Mouse (Mus musculus) hindbrain, embryonic 16.5 days (tissue): ENCODE measurements around the gene Obscn. TPM values are rescaled to one million over a fixed set of nuclear protein-coding genes. Genes with fewer than 3 reads are reported as not detected.

Experiments used
- ATAC-seq: fragments of 200-750 bp; cut with Nextera tagmentation; 2 replicates; pipeline ENCODE4 v1.8.0; 2017; ENCODE audit warnings: moderate TSS enrichment, moderate library complexity
- H3K27ac ChIP-seq: fragments of 300-500 bp; sonication (generic); 2 replicates; pipeline ENCODE4 v1.5.1; 2014; ENCODE audit warnings: low read depth, mild to moderate bottlenecking, control low read depth, low read length, moderate library complexity
- H3K27me3 ChIP-seq: fragments of 300-500 bp; sonication (generic); replicated peaks from 2 replicates; pipeline ENCODE4 v1.6.1; 2014; ENCODE audit warnings: low read length; ENCODE audit not compliant: control insufficient read depth, insufficient read depth
- H3K36me3 ChIP-seq: fragments of 300-500 bp; sonication (generic); 2 replicates; pipeline ENCODE4 v1.6.1; 2014; ENCODE audit warnings: mild to moderate bottlenecking, low read length, moderate library complexity, mixed read lengths; ENCODE audit not compliant: control insufficient read depth, insufficient read depth
- H3K4me1 ChIP-seq: fragments of 300-500 bp; sonication (generic); 2 replicates; pipeline ENCODE4 v1.6.1; 2014; ENCODE audit warnings: low read depth, low read length; ENCODE audit not compliant: control insufficient read depth, insufficient read depth
- H3K4me2 ChIP-seq: fragments of 300-500 bp; sonication (generic); 2 replicates; pipeline ENCODE4 v1.6.1; 2014; ENCODE audit warnings: mild to moderate bottlenecking, low read length, control low read depth, moderate library complexity
- H3K4me3 ChIP-seq: fragments of 300-500 bp; sonication (generic); 2 replicates; pipeline ENCODE4 v1.5.1; 2014; ENCODE audit warnings: mild to moderate bottlenecking, low read length, control low read depth, moderate library complexity
- H3K9ac ChIP-seq: fragments of 300-500 bp; sonication (generic); 2 replicates; pipeline ENCODE4 v1.6.1; 2014; ENCODE audit warnings: low read depth, mild to moderate bottlenecking, control low read depth, low read length, moderate library complexity
- H3K9me3 ChIP-seq: fragments of 300-500 bp; sonication (generic); 2 replicates; pipeline ENCODE4 v1.6.1; 2014; ENCODE audit warnings: mild to moderate bottlenecking, low read length, moderate library complexity; ENCODE audit not compliant: control insufficient read depth
- WGBS: fragments of 180-500 bp; shearing (Covaris S2); extraction: QIAGEN DNeasy Blood & Tissue Kit; methylation state at CpG from one replicate; pipeline ENCODE4 v1.1.7; 2014; 5-methylcytosine and 5-hydroxymethylcytosine counted together
- polyA plus RNA-seq: library from polyadenylated mRNA; unstranded; fragments of >200 nt; fragmentation: Nextera tagmentation; extraction: Ambion mirVana; gene quantifications from 2 replicates; pipeline ENCODE4 v1.2.1, GENCODE M21; 2015

Obscn gene
- polyA plus RNA-seq, 1 experiment from 2014 or later, result 0.48 TPM

- 96% methylated on average over 7 of the region's 7 CpGs for WGBS
- Histone ChIP-seq H3K4me3 (no peak overlapping the region), H3K27me3 (no peaks in the 10 kb centered on the region), H3K9me3 (no peaks in the 10 kb centered on the region), H3K9ac (no peak overlapping the region), H3K4me1 (peaks cover 14% of the 10 kb centered on the region), H3K27ac (no peak overlapping the region), H3K4me2 (no peak overlapping the region), H3K36me3 (peaks cover 35% of the 10 kb centered on the region)
- ATAC-seq, result no peak
Measured at GRCm38 (mm10) chr11:58984657-58985056, 151.5 kb downstream of the Obscn start.

- ATAC-seq, result no peak
- Histone ChIP-seq H3K4me2 (no peak overlapping the region), H3K4me1 (peaks cover 22% of the 10 kb centered on the region), H3K36me3 (peaks cover 27% of the 10 kb centered on the region), H3K4me3 (no peak overlapping the region), H3K27me3 (no peaks in the 10 kb centered on the region), H3K27ac (no peak overlapping the region), H3K9ac (no peak overlapping the region), H3K9me3 (no peaks in the 10 kb centered on the region)
- 93% methylated on average over 6 of the region's 6 CpGs for WGBS
Measured at GRCm38 (mm10) chr11:58983691-58984341, 152.4 kb downstream of the Obscn start.

DNA sequence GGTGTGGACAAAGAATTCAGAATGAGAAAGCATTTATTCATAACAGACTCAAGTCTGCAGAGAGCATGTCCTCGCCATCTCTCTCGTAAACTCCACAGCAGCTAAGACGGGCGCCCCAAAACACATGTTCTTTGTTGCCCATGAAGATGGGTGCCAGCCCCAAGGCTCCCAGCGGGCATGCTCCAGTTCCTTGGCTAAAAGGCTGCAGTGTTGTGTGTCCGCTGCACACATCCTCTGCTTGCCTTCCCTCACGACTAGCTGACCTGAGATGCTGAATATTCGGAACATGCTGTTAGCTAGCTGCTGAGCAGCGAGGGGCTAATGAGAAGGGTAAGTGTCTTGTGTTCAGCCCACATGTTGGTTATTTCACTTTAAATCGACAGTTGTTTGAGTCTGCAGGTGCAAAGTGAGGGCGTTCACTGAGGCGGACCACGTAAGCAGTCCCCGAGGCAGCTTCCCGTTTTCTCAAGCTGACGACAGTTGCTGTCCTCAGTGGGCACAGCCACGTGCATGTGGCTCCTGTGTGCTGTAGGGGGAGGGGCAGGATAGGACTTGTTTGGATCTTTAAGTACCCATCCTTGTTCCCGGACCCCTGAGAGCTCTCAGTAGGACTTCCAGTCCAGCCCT lies 153.6 kb downstream of the Obscn start:
- ATAC-seq, result no peak
- H3K4me2 ChIP-seq, result no peak overlapping the region
- H3K36me3 ChIP-seq, result peaks cover 25% of the 10 kb centered on the region
- H3K4me1 ChIP-seq, result peaks cover 25% of the 10 kb centered on the region
- 86% methylated on average over 18 of the region's 18 CpGs for WGBS
- no peaks in the 10 kb centered on the region for H3K9me3 ChIP-seq
- no peaks in the 10 kb centered on the region for H3K27me3 ChIP-seq
- H3K4me3 ChIP-seq, result no peak overlapping the region
- H3K9ac ChIP-seq, result no peak overlapping the region
- no peak overlapping the region for H3K27ac ChIP-seq

GRCm38 (mm10) chr11:58981541-58982447 lies 154.4 kb downstream of the Obscn start:
- Histone ChIP-seq H3K4me3 (no peak overlapping the region), H3K4me2 (no peak overlapping the region), H3K27ac (no peak overlapping the region), H3K9ac (no peak overlapping the region), H3K4me1 (peaks cover 29% of the 10 kb centered on the region), H3K9me3 (no peaks in the 10 kb centered on the region), H3K27me3 (no peaks in the 10 kb centered on the region), H3K36me3 (peaks cover 25% of the 10 kb centered on the region)
- no peak; the same call in 1 of the 2 replicates for ATAC-seq
- WGBS, result 51% methylated on average over 14 of the region's 14 CpGs

DNA sequence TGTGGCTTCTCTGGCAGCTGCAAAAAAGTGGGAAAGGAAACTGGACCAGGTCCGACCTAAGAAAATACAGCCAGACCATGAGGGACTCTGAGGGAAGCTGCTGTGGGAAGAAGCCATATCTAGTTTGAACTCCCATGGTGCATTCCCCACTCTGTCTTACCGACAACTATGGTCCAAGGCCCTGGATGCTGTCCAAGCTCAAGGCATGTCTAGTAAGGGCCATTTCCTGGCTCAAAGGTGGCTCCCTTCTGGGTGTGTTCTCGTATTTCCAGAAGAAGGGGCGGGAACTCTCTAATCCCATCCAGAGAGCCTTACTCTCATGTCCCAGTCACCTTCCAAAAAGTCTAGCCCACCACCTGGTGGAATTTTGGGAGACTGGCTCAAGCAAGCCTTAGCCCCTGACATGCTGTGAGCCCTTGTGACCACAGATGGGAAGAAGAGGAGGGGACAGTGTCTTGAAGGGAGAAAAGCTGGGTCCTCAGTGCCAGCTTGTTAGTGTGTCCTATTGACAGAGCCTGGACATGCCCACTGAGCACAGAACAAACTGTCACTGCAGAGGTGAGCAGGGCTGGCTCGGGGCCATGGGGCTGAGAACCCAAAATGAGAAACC lies 155.7 kb downstream of the Obscn start:
- Histone ChIP-seq H3K4me3 (no peak overlapping the region), H3K9me3 (no peaks in the 10 kb centered on the region), H3K4me2 (no peak overlapping the region), H3K27me3 (no peaks in the 10 kb centered on the region), H3K9ac (no peak overlapping the region; the same call in 1 of the 2 replicates), H3K4me1 (peaks cover 37% of the 10 kb centered on the region), H3K36me3 (peaks cover 15% of the 10 kb centered on the region), H3K27ac (no peak overlapping the region)
- 61% methylated on average over 5 of the region's 5 CpGs for WGBS
- ATAC-seq, result no peak

DNA sequence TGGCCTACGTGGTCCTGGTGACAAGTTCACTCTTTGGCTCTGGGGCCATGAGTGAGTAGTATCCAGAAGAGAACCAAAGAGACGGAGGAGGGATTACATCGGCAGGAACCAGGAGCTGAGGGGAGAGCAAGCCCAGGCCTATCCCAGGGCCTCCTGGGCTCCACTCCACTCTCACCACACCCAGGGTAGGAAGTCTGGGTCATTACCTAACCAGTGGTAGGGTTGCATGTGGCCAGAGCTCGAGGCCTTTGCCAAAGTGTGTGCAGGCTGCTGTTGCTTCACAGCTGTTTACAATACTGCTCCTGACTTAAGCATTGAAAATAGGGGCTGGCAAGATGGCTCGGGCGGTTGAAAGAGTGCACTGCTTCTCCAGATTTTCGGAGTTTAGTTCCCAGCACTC lies 156.5 kb downstream of the Obscn start:
- Histone ChIP-seq H3K4me1 (peaks cover 40% of the 10 kb centered on the region), H3K27ac (no peak overlapping the region), H3K27me3 (no peaks in the 10 kb centered on the region), H3K4me2 (peak overlapping the region; percentile 100), H3K36me3 (peaks cover 9% of the 10 kb centered on the region), H3K4me3 (peak overlapping the region; percentile 97), H3K9me3 (no peaks in the 10 kb centered on the region), H3K9ac (peak overlapping the region; percentile 50)
- WGBS, result 78% methylated on average over 7 of the region's 7 CpGs
- no peak for ATAC-seq

DNA sequence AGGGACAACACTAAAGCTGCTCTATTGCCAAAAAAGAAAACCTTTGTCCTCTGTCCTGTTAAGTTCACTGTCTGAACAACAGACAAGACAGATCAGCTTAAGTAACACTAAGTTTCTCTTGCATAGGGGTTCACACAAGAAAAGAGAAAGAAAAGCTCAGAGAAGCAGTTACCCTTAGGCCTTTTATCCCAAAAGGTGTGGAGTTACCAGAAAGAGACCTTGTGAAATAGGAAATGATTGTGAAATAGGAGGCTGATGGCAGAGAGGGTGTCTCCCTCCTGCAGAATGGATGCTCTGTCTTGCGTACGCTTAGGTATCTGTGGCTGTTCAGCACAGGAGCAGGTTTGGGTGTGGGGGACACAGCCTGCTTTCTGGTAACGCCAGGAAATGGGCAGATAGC lies 157.0 kb downstream of the Obscn start:
- peak overlapping the region; percentile 50 for H3K9ac ChIP-seq
- no peaks in the 10 kb centered on the region for H3K27me3 ChIP-seq
- H3K9me3 ChIP-seq, result no peaks in the 10 kb centered on the region
- peaks cover 40% of the 10 kb centered on the region for H3K4me1 ChIP-seq
- H3K4me2 ChIP-seq, result peak overlapping the region; percentile 100
- H3K4me3 ChIP-seq, result peak overlapping the region; percentile 97
- H3K27ac ChIP-seq, result no peak overlapping the region
- WGBS, result 87% methylated on average over 3 of the region's 3 CpGs
- no peak for ATAC-seq
- peaks cover 11% of the 10 kb centered on the region for H3K36me3 ChIP-seq

DNA sequence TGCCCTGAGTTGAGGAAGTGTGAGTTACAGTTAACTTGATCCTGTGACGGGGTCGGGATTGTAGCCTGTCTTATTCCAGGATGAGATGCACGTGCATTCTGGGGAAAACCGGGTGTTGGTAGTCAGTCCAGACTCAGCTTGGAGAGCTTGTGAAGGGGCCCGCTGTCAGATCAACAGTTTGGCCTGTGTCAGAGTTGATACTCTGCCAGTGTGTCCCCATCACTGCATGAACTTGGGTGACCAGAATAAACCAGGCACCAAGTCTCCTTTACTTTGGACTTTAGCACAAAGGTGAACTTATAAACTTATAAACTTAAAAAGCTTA lies 157.5 kb downstream of the Obscn start:
- peak overlapping the region; percentile 95 for H3K9ac ChIP-seq
- H3K27me3 ChIP-seq, result no peaks in the 10 kb centered on the region
- peaks cover 40% of the 10 kb centered on the region for H3K4me1 ChIP-seq
- peak overlapping the region; percentile 97 for H3K4me3 ChIP-seq
- H3K9me3 ChIP-seq, result no peaks in the 10 kb centered on the region
- H3K4me2 ChIP-seq, result peak overlapping the region; percentile 100
- WGBS, result 3% methylated on average over 5 of the region's 5 CpGs
- H3K27ac ChIP-seq, result no peak overlapping the region
- ATAC-seq, result no peak
- peaks cover 11% of the 10 kb centered on the region for H3K36me3 ChIP-seq
